Mouse (Mus musculus) liver, adult (tissue): ENCODE measurements around the gene Echdc1.

ENCODE experiments used
- GATA4 ChIP-seq: IDR thresholded peaks from 2 replicates; pipeline ENCODE4 v1.6.1; 2014; ENCODE audit warnings: mild to moderate bottlenecking, low read length; ENCODE audit not compliant: insufficient replicate concordance

The Echdc1 gene

DNA sequence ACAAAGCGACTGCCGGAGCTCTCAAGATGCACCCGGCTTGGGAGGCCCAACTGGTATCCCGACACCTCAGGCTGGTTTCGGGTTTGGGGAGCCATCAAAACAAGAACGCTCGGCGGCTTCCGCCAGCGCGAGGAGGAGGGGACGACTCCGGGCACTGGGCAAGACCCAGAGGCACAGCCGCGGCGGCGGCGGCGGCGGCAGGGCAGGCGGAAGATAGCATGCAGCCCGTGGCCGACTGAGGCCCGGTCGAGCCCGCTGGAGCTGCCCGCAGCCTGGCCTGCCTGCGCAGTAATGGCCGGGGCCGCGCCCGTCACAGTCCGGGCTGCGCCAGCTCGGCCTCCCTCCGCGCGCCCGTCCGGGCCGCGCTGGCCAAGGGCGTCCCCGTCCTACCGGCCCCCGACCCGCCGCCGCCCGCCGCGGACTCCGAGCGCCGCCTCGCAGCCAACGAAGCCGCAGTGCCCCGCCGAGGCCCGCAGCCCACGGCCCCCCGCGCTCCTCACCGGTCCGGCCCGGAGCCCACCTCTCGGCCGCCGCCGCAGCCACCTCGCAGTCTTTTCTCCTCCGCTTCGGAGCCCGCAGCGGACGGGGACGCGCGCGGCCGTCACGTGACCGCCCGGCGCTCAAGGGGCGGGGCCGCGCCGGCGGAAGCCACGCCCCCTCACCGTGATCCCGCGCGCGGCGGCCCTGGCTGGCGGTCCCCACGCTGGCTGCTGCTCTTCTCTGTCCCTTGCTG lies 48.7 kb downstream of the Echdc1 start:
- no peak for TF ChIP-seq GATA4

DNA sequence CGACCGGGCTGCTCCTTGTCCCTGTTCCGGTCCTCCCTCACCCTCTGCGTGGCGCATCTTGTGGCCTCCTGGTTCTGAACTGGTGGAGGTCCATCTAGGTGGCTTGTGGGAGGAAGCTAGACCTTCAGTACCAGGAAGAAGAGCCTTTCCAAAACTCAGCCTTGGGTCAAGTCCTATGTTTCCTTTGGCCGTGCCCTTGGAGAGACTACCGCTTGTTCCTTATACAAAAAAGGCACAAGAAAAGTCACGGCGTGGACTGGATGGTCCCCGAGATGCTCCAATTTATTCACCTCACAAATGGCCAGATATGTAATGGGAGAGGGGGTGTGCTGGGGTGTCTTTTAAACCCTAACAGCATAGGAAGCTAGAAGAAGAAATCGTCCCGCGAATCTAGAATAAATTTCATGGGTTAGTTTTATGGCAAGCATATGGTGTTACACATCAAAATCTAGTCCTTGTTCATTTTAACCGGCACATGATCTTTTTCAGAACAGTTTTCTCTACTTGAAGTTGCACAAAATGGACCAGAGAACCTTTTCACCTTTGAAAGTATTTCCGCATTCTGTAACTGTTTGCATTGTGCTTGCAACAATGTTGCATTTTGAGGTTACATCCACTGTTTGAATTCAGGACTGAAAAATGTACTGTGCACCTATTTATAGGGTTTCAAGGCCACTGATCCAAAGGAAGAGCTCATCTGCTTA lies 49.4 kb downstream of the Echdc1 start, which contains the start of gene Rnf146:
Gene Rnf146, minus strand, starts transcription at position 246 of the 704 bp plus-strand sequence.
- no peak for TF ChIP-seq GATA4

DNA sequence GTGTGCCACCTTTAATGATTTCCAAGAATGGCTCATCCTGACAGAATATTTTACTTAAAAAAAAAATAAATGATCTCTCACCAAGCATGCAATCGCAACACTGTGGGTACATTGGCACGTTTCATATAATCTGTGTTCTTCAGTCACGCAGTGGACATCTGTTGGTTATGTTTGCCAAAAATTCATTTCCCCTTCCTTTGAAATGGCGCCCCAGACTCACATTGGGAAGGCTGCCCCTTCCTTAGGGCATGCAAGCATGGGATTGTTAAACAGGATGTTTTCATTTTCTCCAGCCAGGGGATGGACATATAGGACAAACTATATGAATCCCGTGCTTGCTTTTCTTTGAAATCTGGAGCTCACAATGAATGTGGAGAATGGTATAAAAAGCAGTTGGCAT lies 61.1 kb downstream of the Echdc1 start:
- no peak for TF ChIP-seq GATA4

DNA sequence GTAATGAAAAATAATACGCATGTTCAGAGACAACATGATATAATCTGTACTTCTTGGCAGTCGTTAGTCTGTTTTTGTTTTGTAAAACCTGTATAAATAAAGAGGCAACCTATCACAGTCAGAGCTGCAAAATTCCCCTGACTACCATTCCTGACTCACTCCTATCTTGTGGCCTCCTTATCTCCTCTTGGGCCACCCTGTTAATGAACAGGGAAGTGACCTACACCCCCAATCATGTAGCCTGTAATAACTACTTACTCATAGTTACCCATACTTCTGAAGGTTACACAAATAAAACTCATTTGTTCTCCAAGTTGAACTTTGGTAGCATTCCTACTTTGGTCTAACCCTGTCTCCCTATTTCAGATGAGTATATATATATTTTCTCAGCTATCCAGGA lies 68.6 kb downstream of the Echdc1 start:
- no peak for TF ChIP-seq GATA4
